17 mouse cellular contexts compared by ENCODE assay signal in the genomic region with DNA sequence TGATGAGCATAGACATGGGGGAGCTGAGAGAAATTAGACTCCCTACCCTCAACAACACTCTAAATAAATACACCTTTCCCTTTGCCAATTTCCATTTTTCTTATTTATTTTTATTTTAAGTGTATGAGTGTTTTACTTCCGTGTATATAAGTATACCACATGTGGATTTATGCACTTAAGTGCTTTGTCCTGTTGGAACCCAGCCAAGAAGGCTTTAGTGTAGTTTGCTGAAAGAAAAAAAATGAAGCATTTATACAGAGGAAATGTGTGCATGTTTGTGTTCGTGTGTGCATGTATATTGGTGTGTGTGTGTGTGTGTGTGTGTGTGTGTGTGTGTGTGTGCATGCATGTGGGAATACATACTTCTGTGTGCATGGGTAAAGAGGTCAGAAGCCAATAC.
"Had no signal": no experiment of that assay in that cellular context is flagged by ENCODE, and none has a peak within 500 bp of the region (broad histone marks: within the 10 kb centered on the region; RNA-seq: fewer than 3 reads in every experiment).

No protein-coding gene starts in this region.

- H3K9me3 ChIP-seq: limb, embryonic 15.5 days; neural tube, embryonic 12.5 days; neural tube, embryonic 15.5 days had no signal

- H3K36me3 ChIP-seq: limb, embryonic 15.5 days; neural tube, embryonic 12.5 days; neural tube, embryonic 15.5 days had no signal

- DNase-seq: kidney, adult 18-20 months; kidney, adult 9 months; kidney, postnatal 14 days; kidney, postnatal 4 days; liver, postnatal 0 days; midbrain, embryonic 14.5 days; right cerebral cortex, adult 18-20 months; right cerebral cortex, postnatal 14 days; right cerebral cortex, postnatal 4 days; thymus, postnatal 36 days had no signal

- H3K4me2 ChIP-seq: limb, embryonic 15.5 days; liver, embryonic 11.5 days; midbrain, embryonic 11.5 days; neural tube, embryonic 12.5 days; neural tube, embryonic 15.5 days had no signal

- H3K27me3 ChIP-seq: limb, embryonic 15.5 days; neural tube, embryonic 12.5 days; neural tube, embryonic 15.5 days had no signal

- H3K4me1 ChIP-seq: limb, embryonic 15.5 days; neural tube, embryonic 12.5 days; neural tube, embryonic 15.5 days had no signal

- H3K27ac ChIP-seq: limb, embryonic 15.5 days; liver, embryonic 14.5 days; neural tube, embryonic 12.5 days; neural tube, embryonic 15.5 days had no signal

- H3K9ac ChIP-seq: limb, embryonic 15.5 days; liver, embryonic 14.5 days; liver, postnatal 0 days; neural tube, embryonic 12.5 days; neural tube, embryonic 15.5 days had no signal

- H3K4me3 ChIP-seq: limb, embryonic 15.5 days; neural tube, embryonic 12.5 days; neural tube, embryonic 15.5 days had no signal

- ATAC-seq: intestine, embryonic 16.5 days; liver, postnatal 0 days had no signal
